Mouse (Mus musculus) myocyte (in vitro differentiated cells): ENCODE measurements around the gene Kctd11. TPM values are rescaled to one million over a fixed set of nuclear protein-coding genes. Genes with fewer than 3 reads are reported as not detected.

Source experiments
- H3K27me3 ChIP-seq: one replicate; pipeline ENCODE4 v1.6.1; 2011; ENCODE audit not compliant: control insufficient read depth, insufficient read depth, insufficient read length
- H3K36me3 ChIP-seq: one replicate; pipeline ENCODE4 v1.6.1; 2011; ENCODE audit not compliant: control insufficient read depth, insufficient read depth
- H3K4me2 ChIP-seq: one replicate; pipeline ENCODE4 v1.6.1; 2011; ENCODE audit warnings: low read depth, control low read depth
- H3K4me3 ChIP-seq: one replicate; pipeline ENCODE4 v1.5.1; 2011; ENCODE audit warnings: mild to moderate bottlenecking, control low read depth, moderate library complexity
- H3K79me2 ChIP-seq: one replicate; pipeline ENCODE4 v1.6.1; 2011; ENCODE audit not compliant: control insufficient read depth, insufficient read depth
- H3ac ChIP-seq: one replicate; pipeline ENCODE4 v1.6.1; 2011; ENCODE audit not compliant: control insufficient read depth, insufficient read length
- CEBPB ChIP-seq: IDR thresholded peaks from 2 replicates; pipeline ENCODE4 v1.6.1; 2011; ENCODE audit warnings: mild to moderate bottlenecking, moderate library complexity; ENCODE audit not compliant: poor library complexity, insufficient read depth, severe bottlenecking
- E2F4 ChIP-seq: IDR thresholded peaks from one replicate; pipeline ENCODE4 v1.6.1; 2011; ENCODE audit warnings: mild to moderate bottlenecking, control low read depth, moderate library complexity; ENCODE audit not compliant: insufficient read depth
- MAX ChIP-seq: IDR thresholded peaks from one replicate; pipeline ENCODE4 v1.6.1; 2011; ENCODE audit warnings: low read depth, mild to moderate bottlenecking, control low read depth
- MYOD1 ChIP-seq, 3 experiments: IDR thresholded peaks; one replicate each; pipeline ENCODE4 v1.6.1; 2011; ENCODE audit warnings: control low read depth in 2 of 3, low read depth in 2 of 3, mild to moderate bottlenecking in 2 of 3, moderate library complexity in 1 of 3; ENCODE audit not compliant: insufficient read length in 2 of 3, control insufficient read depth in 1 of 3
- MYOG ChIP-seq, 3 experiments: IDR thresholded peaks; one replicate each; pipeline ENCODE4 v1.6.1; 2011; ENCODE audit warnings: control low read depth in 2 of 3, low read depth in 2 of 3, mild to moderate bottlenecking in 2 of 3; ENCODE audit not compliant: insufficient read length in 2 of 3, control insufficient read depth in 1 of 3, insufficient read depth in 1 of 3
- POLR2A ChIP-seq: IDR thresholded peaks from one replicate; pipeline ENCODE4 v1.6.1; 2011; ENCODE audit warnings: low read depth, mild to moderate bottlenecking, control low read depth, moderate library complexity; ENCODE audit not compliant: insufficient read length
- POLR2AphosphoS2 ChIP-seq: IDR thresholded peaks from one replicate; pipeline ENCODE4 v1.6.1; 2011; ENCODE audit warnings: low read depth, control low read depth; ENCODE audit not compliant: insufficient read length
- REST ChIP-seq: IDR thresholded peaks from one replicate; pipeline ENCODE4 v1.6.1; 2011; ENCODE audit warnings: mild to moderate bottlenecking, control low read depth, moderate library complexity; ENCODE audit not compliant: insufficient read depth, insufficient read length
- SRF ChIP-seq: IDR thresholded peaks from one replicate; pipeline ENCODE4 v1.6.1; 2011; ENCODE audit warnings: low read depth; ENCODE audit not compliant: control insufficient read depth, insufficient read length
- TCF12 ChIP-seq: IDR thresholded peaks from one replicate; pipeline ENCODE4 v1.6.1; 2011; ENCODE audit warnings: mild to moderate bottlenecking, control low read depth; ENCODE audit not compliant: poor library complexity, insufficient read depth, severe bottlenecking
- TCF3 ChIP-seq: IDR thresholded peaks from one replicate; pipeline ENCODE4 v1.6.1; 2011; ENCODE audit warnings: low read depth, control low read depth; ENCODE audit not compliant: insufficient read length
- USF1 ChIP-seq: IDR thresholded peaks from one replicate; pipeline ENCODE4 v1.6.1; 2011; ENCODE audit warnings: low read depth, mild to moderate bottlenecking, control low read depth, moderate library complexity
- polyA plus RNA-seq: library from polyadenylated mRNA; unstranded; fragments of >200 nt; fragmentation: generic; extraction: Trizol; gene quantifications from one replicate; pipeline ENCODE4 v1.2.1, GENCODE M21; 2012; ENCODE audit warnings: missing spikeins

The Kctd11 gene
- polyA plus RNA-seq, 1 experiment = 24.5 TPM

GRCm38 (mm10) chr11:69911701-69912100 is 30.5 kb upstream of the Kctd11 start:
- H3K4me3 ChIP-seq = no peak overlapping the region
- H3K79me2 ChIP-seq = peaks cover 19% of the 10 kb centered on the region
- no peak overlapping the region for H3ac ChIP-seq
- no peak overlapping the region for H3K4me2 ChIP-seq
- H3K36me3 ChIP-seq = peaks cover 55% of the 10 kb centered on the region
- H3K27me3 ChIP-seq = no peaks in the 10 kb centered on the region
- TF ChIP-seq MYOD1 (IDR thresholded peaks at IDR 0.05; ENCODE audit: control insufficient read depth in 1 of 3, insufficient read length in 2 of 3, low read depth in 2 of 3) (no peak), TCF3 (no peak), E2F4 (no peak), POLR2AphosphoS2 (no peak), REST (no peak), SRF (no peak), MAX (no peak)

GRCm38 (mm10) chr11:69910781-69911560 is 29.8 kb upstream of the Kctd11 start:
- Histone ChIP-seq H3K27me3 (no peaks in the 10 kb centered on the region), H3K4me2 (no peak overlapping the region), H3K4me3 (no peak overlapping the region), H3ac (no peak overlapping the region), H3K79me2 (peaks cover 12% of the 10 kb centered on the region), H3K36me3 (peaks cover 52% of the 10 kb centered on the region)
- TF ChIP-seq REST (no peak), POLR2A (no peak), MYOG (IDR thresholded peaks at IDR 0.05; ENCODE audit: control insufficient read depth in 1 of 3, insufficient read depth in 1 of 3, insufficient read length in 2 of 3, low read depth in 2 of 3) (no peak), MYOD1 (IDR thresholded peaks at IDR 0.05; ENCODE audit: control insufficient read depth in 1 of 3, insufficient read length in 2 of 3, low read depth in 2 of 3) (no peak), USF1 (no peak), E2F4 (no peak), MAX (no peak), CEBPB (no peak), TCF3 (no peak), TCF12 (no peak), POLR2AphosphoS2 (no peak), SRF (no peak)

- no peak overlapping the region for H3K4me3 ChIP-seq
- H3K36me3 ChIP-seq = peaks cover 53% of the 10 kb centered on the region
- TF ChIP-seq REST (no peak), TCF3 (no peak), MAX (no peak), USF1 (no peak), POLR2AphosphoS2 (no peak), E2F4 (no peak), TCF12 (no peak), MYOD1 (IDR thresholded peaks at IDR 0.05; ENCODE audit: control insufficient read depth in 1 of 3, insufficient read length in 2 of 3, low read depth in 2 of 3) (no peak)
- H3K4me2 ChIP-seq = no peak overlapping the region
- no peaks in the 10 kb centered on the region for H3K27me3 ChIP-seq
- no peak overlapping the region for H3ac ChIP-seq
- H3K79me2 ChIP-seq = peaks cover 7% of the 10 kb centered on the region
These were observed 29.0 kb upstream of the Kctd11 start for GRCm38 (mm10) chr11:69910177-69910576.

GRCm38 (mm10) chr11:69909174-69909573 is 28.0 kb upstream of the Kctd11 start:
- Histone ChIP-seq H3K79me2 (peaks cover under 1% of the 10 kb centered on the region), H3K4me2 (no peak overlapping the region), H3ac (no peak overlapping the region), H3K27me3 (no peaks in the 10 kb centered on the region), H3K4me3 (no peak overlapping the region), H3K36me3 (peaks cover 58% of the 10 kb centered on the region)
- TF ChIP-seq POLR2AphosphoS2 = no peak

GRCm38 (mm10) chr11:69908645-69909044 is 27.4 kb upstream of the Kctd11 start:
- Histone ChIP-seq H3ac (no peak overlapping the region), H3K36me3 (peaks cover 58% of the 10 kb centered on the region), H3K4me3 (no peak overlapping the region), H3K27me3 (no peaks in the 10 kb centered on the region), H3K79me2 (no peaks in the 10 kb centered on the region), H3K4me2 (no peak overlapping the region)
- TF ChIP-seq CEBPB = no peak
- TF ChIP-seq TCF3 = no peak
- no peak for TF ChIP-seq REST
- TF ChIP-seq E2F4 = no peak
- no peak for TF ChIP-seq POLR2A
- TF ChIP-seq USF1 = no peak
- TF ChIP-seq MYOD1 (IDR thresholded peaks at IDR 0.05; ENCODE audit: control insufficient read depth in 1 of 3, insufficient read length in 2 of 3, low read depth in 2 of 3) = no peak
- TF ChIP-seq MAX = no peak
- no peak for TF ChIP-seq TCF12
- TF ChIP-seq MYOG (IDR thresholded peaks at IDR 0.05; ENCODE audit: control insufficient read depth in 1 of 3, insufficient read depth in 1 of 3, insufficient read length in 2 of 3, low read depth in 2 of 3) = no peak
- no peak for TF ChIP-seq SRF
- TF ChIP-seq POLR2AphosphoS2 = no peak
